Comparison of ENCODE assay signal across 7 mouse cellular contexts in the genomic region with DNA sequence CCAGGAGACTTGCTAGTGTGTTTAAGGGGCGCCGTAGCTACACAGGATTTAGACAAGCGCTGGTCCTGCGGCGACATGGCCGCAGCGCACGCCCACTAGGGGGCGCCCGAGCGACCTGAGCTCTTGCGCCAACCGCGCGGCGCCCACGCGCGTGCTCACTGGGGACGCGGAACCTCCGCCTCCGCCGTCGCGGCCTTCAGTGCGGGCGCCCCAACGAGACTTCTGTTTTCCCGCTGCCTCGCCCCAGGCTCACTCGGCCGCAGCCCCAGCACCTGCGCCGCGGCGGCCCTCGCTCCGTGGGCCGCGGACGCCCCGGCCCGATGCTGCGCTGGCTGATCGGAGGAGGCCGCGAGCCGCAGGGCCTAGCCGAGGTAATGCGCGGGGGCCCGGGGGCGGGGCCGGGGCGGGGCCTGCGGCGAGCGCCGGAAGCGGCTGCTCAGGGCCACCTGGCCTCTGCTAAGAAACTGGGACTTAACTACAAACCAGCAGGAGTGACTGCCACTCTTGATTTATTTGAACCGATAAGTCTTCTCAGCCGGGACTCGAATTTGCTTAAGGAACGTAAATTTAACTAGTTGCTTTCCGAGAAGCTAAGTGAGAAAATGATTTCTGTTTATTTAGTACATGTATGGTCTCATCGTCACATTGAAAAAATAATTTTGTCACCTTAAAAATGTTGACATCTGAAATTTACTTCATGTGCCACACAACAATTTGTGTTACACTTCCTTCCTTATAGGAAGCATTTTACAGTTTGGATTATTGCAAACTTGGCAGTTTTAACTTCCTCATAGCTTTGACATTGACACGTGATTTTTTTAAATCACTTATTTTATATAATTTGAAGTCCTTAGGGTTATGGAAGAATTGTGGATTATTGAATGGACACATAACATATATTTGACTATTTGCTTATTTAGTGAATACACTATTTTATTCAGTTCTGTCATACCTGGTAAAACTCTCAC. TPM values are rescaled to one million over a fixed set of nuclear protein-coding genes. Genes with fewer than 3 reads are reported as not detected.
A peak's percentile ranks its signal among the peaks of the same experiment; 100 is the strongest.
DNase-seq lines count a peak whose midpoint lies in the region; ATAC-seq lines count a peak whose summit lies in the region.

Wdr41 (plus strand) TSS at position 126 of the 968 bp plus-strand sequence.

- no peaks in the 10 kb centered on the region for H3K27me3 ChIP-seq in intestine, embryonic 15.5 days (replicated peaks)
- H3K27me3 ChIP-seq in midbrain, embryonic 10.5 days (ENCODE audit: low read depth, poor library complexity, severe bottlenecking): no peaks in the 10 kb centered on the region

- ATAC-seq in intestine, embryonic 15.5 days: peak; percentile 98

- intact Hi-C loops in gastrocnemius, postnatal 36 days (cut with DNase I): no loop called here
- intact Hi-C loops in left cerebral cortex, postnatal 25 days (cut with DNase I): no loop called here

- H3K9ac ChIP-seq in intestine, embryonic 15.5 days: peak within 1 kb of the TSS; percentile 98

- peaks cover 4% of the 10 kb centered on the region; the same call in 1 of the 2 replicates for H3K4me1 ChIP-seq in intestine, embryonic 15.5 days (replicated peaks)
- H3K4me1 ChIP-seq in midbrain, embryonic 10.5 days: peaks cover 22% of the 10 kb centered on the region

- peak within 1 kb of the TSS; percentile 78 for H3K4me3 ChIP-seq in intestine, embryonic 15.5 days (replicated peaks)
- H3K4me3 ChIP-seq in midbrain, embryonic 10.5 days: peak within 1 kb of the TSS; percentile 81

- WGBS in intestine, embryonic 15.5 days: 1% methylated on average over 68 of the region's 68 CpGs
- WGBS in midbrain, embryonic 10.5 days: 2% methylated on average over 68 of the region's 68 CpGs

- peak; percentile 94 for DNase-seq in adrenal gland, adult 2 months
- DNase-seq in embryo, embryonic 11.5 days (ENCODE audit: low read depth, low spot score): peak; percentile 94
- DNase-seq in gastrocnemius, postnatal 36 days: peak; percentile 86 to 91
- peak; percentile 93 to 96 for DNase-seq in left cerebral cortex, postnatal 25 days (ENCODE audit: low spot score in 2 of 2)
- peak; percentile 89 for DNase-seq in midbrain, embryonic 10.5 days (ENCODE audit: low spot score)
- DNase-seq in right cerebral cortex, postnatal 4 days: peak; percentile 94

- H3K36me3 ChIP-seq in intestine, embryonic 15.5 days: 0 out of 2 replicates have a peak, but pooled peaks cover 3% of the 10 kb centered on the region
- H3K36me3 ChIP-seq in midbrain, embryonic 10.5 days: 0 out of 2 replicates have a peak, but pooled peaks cover 3% of the 10 kb centered on the region

- H3K4me2 ChIP-seq in intestine, embryonic 15.5 days (replicated peaks): peak within 1 kb of the TSS; percentile 54

- H3K9me3 ChIP-seq in intestine, embryonic 15.5 days: no peaks in the 10 kb centered on the region
- no peaks in the 10 kb centered on the region for H3K9me3 ChIP-seq in midbrain, embryonic 10.5 days (replicated peaks)

- H3K27ac ChIP-seq in intestine, embryonic 15.5 days: peak within 1 kb of the TSS; percentile 99
- peak within 1 kb of the TSS; percentile 99 for H3K27ac ChIP-seq in midbrain, embryonic 10.5 days (replicated peaks)

RNA-seq across cellular contexts. Expression of gene Wdr41, which starts in this region (rescaled TPM):
- 10 to 100 TPM; 18.3 to 20.2 TPM for total RNA-seq in adrenal gland, adult 2 months (2021)
- polyA plus RNA-seq in adrenal gland, adult 2 months (2012; rRNA removed): 21.3 and 21.7 TPM in 2 replicates
- 10 to 100 TPM; 15.0 to 15.4 TPM for total RNA-seq in gastrocnemius, postnatal 36 days (2021)
- 20.0 and 21.6 TPM in 2 replicates for polyA plus RNA-seq in intestine, embryonic 15.5 days (2015; fragmentation: Nextera tagmentation; extraction: Ambion mirVana)
- total RNA-seq in left cerebral cortex, postnatal 25 days (2021): 10 to 100 TPM; 19.0 to 21.7 TPM
- 17.8 and 18.0 TPM in 2 replicates for polyA plus RNA-seq in midbrain, embryonic 10.5 days (2016; fragmentation: Nextera tagmentation; extraction: Ambion mirVana)

Comparison
In these comparisons a context has a peak if more than half of its experiments do, and no peak if none do; other contexts are left out.
1. Peak in every context shown above with its lines: DNase-seq, ATAC-seq, H3K4me3 ChIP-seq and H3K27ac ChIP-seq.